Mouse (Mus musculus) adrenal gland, adult (tissue): Measurements from ENCODE around the gene Sox5.

Experiments used
- DNase-seq, 2 experiments: peaks; one replicate each; pipeline ENCODE4 v3.0.0; 2022 to 2023; ENCODE audit warnings: low spot score in 1 of 2; ENCODE audit not compliant: inconsistent age in 2 of 2

Sox5 gene

DNA sequence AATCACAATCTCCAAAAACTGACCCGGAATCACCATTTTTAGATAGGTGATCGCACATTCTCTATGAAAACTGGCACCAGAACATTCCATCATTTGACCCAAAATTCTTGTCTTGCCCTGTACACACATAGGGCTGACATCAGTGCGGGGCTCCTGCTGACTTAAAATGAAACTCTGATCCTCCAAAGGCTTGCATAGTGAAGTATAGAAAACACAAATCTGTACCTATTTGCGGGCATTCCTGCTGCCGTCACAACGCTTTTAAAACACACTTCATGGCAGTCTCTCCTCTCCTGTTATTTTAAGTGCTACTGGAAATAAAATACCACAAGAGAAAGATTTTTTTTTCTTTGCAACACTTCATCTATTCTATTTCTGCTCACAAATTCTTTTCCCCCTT lies 886.7 kb downstream of the Sox5 start:
- no peak for DNase-seq

DNA sequence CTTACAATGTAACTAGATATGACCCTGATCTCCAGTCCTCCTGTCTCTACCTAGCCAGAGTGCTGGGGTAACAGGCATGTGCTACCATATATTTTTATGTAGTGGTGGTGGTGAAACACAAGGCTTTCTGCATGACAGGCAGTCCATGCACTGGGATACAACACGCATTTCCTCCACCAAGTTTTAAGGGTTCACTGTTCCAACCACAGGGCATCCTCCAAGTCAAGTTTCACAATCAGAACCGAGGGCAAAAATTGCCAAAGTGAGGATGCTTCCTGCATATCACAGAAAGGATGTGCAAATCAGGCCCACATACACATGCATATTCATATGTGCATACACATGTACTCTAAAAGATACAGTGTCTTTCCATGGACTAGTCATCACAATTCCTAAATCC lies 888.9 kb downstream of the Sox5 start:
- DNase-seq, result no peak

DNA sequence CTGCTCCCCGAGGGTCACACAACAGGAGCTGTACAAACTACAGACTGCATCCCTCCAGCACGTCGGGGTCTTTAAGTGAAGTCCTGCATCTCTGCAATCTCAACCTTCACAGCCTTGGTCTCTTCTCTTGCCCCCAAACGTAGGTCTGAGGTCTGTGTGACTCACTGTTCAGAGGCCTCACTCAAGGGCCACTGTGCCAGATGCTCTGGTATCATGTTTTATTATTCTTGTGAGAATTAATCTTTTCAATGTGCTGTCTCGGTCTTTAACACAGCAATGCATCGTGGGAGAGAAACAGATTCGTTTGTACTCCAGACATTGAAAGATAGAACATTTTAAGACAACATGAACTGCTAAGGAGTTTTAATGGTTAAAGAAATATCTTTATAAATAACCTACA lies 893.2 kb downstream of the Sox5 start:
- no peak for DNase-seq

DNA sequence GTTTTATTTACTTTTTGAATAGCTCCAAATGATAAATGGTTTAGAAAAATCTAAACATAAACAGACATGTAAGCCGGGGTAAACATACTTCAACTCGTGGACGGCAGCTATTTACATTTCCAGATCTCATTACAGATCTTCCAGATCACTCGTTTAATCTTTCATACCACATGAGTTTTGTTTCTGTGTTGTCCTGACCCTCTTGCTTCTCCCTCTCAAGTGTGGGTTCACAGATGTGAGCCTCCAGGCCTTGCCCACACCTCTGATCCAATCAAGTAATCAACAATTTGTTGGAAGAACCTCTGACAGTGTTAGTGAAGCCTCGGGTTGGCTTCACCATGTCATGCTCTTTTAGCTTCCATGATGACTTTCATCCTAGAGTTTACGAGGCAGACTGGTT lies 903.3 kb downstream of the Sox5 start:
- no peak for DNase-seq

- DNase-seq, result no peak
Observed at GRCm38 (mm10) chr6:143868790-143869189, 913.0 kb downstream of the Sox5 start.

- DNase-seq, result no peak
Observed at GRCm38 (mm10) chr6:143868155-143868685, 913.6 kb downstream of the Sox5 start.

DNA sequence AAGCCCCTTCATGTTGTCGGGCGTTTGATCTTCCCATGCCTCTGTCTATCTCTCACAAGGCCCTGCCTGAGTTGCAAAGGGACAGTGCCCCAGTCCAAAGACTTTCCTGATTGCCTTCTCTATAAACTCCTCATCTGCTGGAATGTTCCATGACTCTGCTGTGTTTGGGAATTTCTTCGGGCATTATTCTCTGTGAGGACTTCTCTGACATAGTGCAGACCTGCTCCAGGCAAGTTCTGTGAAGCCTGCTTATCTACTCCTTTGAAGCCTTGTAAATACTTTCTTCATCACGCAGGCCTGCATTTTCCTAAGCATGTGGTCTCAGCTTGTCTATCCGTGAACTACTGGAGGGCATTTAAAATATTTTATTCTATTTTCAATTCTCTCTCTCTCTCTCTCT lies 914.7 kb downstream of the Sox5 start:
- no peak for DNase-seq

DNA sequence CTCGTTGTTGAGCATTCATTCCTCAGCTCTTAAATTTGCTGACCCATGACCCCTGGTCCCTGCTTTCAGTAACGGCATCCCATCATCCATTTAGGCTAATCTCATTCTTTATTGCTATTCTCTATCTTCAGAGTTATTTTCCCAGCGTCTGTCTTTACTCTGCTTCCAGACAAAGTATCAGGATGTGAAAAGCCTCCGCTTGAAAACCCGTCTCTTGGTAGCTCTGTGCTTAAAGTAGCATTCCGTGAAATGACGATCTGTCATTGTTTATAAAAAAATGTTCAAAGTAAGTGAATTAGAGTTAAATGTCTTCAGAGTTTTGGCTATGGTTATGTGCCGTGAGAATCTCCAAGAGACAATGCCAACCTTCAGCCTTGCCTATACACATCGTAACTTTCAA lies 915.2 kb downstream of the Sox5 start:
- DNase-seq, result no peak

- no peak for DNase-seq
Observed at GRCm38 (mm10) chr6:143862611-143863110, 919.1 kb downstream of the Sox5 start.

DNA sequence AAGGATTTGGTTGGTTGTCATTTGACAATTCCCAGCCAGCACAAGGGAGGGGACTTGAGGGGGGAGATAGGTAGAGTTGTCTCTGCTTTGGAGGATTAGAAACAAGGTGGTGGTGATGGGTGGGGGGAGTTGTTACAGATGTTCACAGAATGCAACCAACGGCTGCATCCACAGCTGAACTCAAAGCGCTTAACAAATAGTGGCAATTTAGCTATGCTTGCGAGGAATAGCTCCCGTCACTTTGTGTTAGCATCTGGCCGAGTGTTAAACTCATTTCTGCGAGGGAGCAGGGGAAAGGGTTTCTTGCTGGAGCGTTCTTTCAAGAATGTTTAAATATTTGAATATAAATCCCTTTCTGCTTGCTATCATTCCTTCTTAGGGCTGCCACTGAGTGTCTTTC lies 921.7 kb downstream of the Sox5 start:
- no peak for DNase-seq

GRCm38 (mm10) chr6:143859535-143859934 lies 922.2 kb downstream of the Sox5 start:
- no peak for DNase-seq

GRCm38 (mm10) chr6:143858551-143858950 lies 923.2 kb downstream of the Sox5 start:
- no peak for DNase-seq

DNA sequence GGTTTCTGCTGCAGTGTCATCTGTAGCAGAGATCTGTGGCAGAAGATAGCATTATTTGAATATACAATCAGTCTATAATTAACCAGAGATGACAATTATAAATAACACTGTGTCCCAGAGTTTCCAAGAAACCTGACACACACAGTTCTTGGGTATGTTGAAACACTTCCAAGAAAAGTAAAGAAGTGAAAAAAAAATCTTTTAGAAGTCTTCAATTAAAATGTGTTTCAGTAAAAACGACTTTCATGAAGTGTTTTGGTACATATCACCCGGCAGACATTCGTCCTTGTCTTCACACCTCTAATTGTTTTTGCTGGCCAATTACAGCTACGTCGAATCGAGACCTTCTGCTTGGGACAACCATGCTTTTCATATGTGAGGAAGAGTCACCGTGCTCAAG lies 924.4 kb downstream of the Sox5 start:
- DNase-seq, result peak in 1 of 2 experiments; percentile 68

DNA sequence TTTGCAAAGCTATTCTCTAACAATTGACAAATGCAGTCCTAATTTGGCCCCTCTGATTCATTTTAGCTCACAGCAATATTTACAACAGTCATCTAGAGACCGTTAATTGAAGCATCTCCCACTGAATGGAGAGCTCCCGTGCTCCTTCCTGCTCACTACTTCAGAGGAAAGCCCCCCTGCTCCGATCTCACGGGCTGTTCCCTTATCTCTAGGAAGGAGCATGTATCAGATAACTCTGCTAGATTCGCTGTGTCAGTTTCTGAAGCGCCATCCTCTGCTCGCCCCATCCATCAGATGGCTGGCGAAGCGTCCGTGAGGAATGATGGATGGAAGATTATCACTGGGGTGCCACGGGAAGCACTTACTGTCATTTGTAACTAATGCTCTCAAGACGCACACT lies 926.4 kb downstream of the Sox5 start:
- no peak for DNase-seq

DNA sequence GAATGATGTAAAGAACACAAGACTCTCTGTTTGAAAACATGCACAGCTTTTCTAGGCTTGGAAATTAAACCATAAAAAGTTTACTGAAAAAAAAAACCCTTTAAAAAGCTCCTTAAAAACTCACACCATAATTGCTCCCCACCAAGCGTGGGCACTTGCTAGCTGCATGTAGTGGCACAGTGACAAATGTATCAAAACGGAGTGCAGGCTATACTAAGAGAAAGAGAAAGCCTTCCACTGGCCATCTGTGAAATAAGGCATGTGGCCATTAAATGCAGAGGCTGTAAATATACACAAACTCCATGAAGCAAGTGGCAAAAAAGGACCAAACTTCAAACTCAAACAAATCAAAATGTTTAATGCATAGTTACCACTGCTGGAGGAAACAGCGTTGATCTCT lies 927.7 kb downstream of the Sox5 start:
- no peak for DNase-seq

DNA sequence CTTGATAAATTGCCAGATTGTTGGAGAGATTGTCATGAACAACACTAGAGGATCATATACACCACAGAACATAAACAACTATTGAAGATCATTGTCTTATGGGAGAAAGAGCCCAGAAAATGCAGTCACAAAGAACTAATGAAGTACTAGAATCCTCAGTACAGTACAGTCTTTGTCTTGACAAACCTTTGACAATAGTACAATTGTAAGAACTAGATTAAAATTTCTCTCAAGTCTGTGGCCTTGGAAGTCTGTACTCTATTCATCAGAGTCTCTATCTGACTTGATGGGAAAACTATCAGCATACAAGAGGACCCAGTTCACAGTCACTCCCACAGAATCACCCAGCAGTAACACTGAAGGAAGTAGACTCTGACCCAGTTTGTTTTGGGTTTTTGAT lies 936.0 kb downstream of the Sox5 start:
- no peak for DNase-seq

GRCm38 (mm10) chr6:143844701-143844970 lies 937.1 kb downstream of the Sox5 start:
- DNase-seq, result no peak

DNA sequence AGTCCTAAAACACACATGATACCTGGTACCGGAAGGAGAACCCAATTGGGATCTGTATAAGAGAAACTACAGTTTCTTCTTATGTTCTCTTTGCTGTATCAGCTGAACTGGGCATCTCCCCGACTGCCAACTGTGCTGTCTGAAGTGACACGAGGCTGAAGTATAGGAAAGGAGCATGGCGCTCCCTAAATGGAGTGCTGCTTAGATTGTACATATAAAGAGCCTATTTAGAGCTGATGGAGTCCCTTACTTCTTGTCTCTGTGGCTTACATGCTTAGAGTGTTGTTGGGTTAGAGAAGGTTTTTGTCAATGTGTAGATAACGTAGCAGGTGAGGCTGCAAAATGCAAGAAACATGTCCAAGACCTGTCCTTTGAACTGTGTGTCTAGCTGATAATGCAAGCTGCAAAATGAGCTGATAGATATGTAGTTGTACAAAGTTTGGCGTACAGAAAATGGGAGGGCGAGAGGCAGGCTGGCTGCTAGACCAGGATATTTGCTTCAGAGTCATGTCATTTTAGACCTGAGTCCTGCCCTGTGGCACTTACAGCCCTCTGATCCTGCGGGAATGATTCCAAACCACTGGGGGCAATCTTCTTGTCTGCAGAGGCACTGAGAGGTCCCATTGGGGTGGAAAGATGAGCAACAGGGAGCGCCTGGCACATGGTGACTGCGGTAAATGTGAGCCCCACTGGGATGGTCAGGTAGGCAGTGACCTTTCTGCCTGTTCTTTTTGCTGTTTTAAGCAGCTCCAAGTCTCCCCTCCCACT lies 937.7 kb downstream of the Sox5 start:
- DNase-seq, result no peak

DNA sequence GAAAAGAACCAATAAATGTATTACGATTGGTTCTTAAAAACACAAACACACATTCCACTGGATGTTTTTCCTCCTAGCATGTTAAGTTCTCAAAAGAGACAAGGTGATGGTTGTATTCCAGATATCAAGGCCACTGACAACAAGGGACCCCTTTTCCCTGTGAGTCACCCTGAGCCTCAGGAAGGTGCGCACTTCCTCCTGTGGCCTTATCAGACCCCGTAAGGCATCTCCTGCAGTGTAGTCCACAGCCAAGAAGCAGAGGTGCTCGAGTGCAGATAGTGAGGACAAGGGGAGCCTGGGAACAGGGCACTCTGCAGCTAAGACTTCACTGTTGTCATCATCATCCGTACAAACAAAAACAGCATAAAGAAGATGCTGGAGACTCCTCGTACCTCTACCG lies 939.8 kb downstream of the Sox5 start:
- DNase-seq, result no peak

- DNase-seq, result no peak
Observed at GRCm38 (mm10) chr6:143841109-143841638, 940.6 kb downstream of the Sox5 start.

DNA sequence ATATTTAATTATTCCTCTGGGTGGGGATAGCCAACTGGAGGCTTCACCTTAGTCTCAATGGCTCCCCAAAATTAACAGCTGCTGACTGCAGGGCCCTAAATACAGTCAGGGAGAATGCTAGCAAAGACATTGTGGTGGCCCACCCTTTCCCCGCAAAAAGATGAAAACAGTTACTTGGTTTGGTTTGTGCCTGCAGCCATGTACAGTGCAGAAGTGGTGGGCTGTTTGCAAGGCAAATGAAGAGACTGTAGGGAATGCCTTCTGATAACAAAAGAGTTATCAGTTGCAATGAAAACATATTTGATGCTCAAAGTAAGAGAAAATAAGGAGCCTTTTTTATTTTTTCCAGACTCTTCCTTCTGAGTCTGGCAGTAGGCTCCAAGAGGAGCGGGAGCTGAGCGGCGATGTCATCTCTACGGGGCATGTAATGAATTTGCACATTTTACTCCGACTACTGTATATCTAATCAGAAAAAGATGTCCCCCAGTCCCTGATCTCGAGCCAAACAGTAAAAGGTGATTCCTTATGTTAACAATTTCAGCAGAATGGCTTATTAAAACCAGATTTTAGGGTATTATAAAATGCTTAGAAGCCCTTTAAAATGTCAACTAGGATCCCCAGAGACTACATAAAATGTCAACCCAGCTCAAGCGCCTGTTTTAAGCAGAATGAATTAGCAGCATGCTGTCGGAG lies 943.2 kb downstream of the Sox5 start:
- no peak for DNase-seq

- no peak for DNase-seq
Observed at GRCm38 (mm10) chr6:143835331-143835730, 946.4 kb downstream of the Sox5 start.
